Mouse (Mus musculus) hindbrain, embryonic 10.5 days (tissue): ENCODE data around the gene Axin1. TPM values are rescaled to one million over a fixed set of nuclear protein-coding genes. Genes with fewer than 3 reads are reported as not detected.
"Not testable (repeated sequence)": the region's sequence is repeated elsewhere in the genome, so short reads cannot be mapped to it uniquely, and the experiment has no call there.

Experiments
- DNase-seq: peaks from one replicate; pipeline ENCODE4 v3.0.0-alpha.2; 2017; ENCODE audit warnings: low spot score
- H3K27ac ChIP-seq: fragments of 300-500 bp; sonication (generic); 2 replicates; pipeline ENCODE4 v1.5.1; 2016; ENCODE audit warnings: mild to moderate bottlenecking, moderate library complexity
- H3K27me3 ChIP-seq: fragments of 300-500 bp; sonication (generic); 2 replicates; pipeline ENCODE4 v1.6.1; 2016; ENCODE audit warnings: mild to moderate bottlenecking; ENCODE audit not compliant: poor library complexity, insufficient read depth, severe bottlenecking
- H3K36me3 ChIP-seq: fragments of 300-500 bp; sonication (generic); 2 replicates; pipeline ENCODE4 v1.6.1; 2016; ENCODE audit warnings: mild to moderate bottlenecking, moderate library complexity
- H3K4me1 ChIP-seq: fragments of 300-500 bp; sonication (generic); replicated peaks from 2 replicates; pipeline ENCODE4 v1.6.1; 2016; ENCODE audit warnings: mild to moderate bottlenecking
- H3K4me3 ChIP-seq: fragments of 300-500 bp; sonication (generic); 2 replicates; pipeline ENCODE4 v1.5.1; 2016; ENCODE audit warnings: mild to moderate bottlenecking, moderate library complexity
- H3K9me3 ChIP-seq: fragments of 300-500 bp; sonication (generic); 2 replicates; pipeline ENCODE4 v1.6.1; 2016; ENCODE audit warnings: mild to moderate bottlenecking, moderate library complexity
- WGBS: fragments of 180-500 bp; shearing (Covaris S2); methylation state at CpG from one replicate; pipeline ENCODE4 v1.1.7; 2016; 5-methylcytosine and 5-hydroxymethylcytosine counted together
- polyA plus RNA-seq: library from polyadenylated mRNA; unstranded; fragments of >200 nt; fragmentation: Nextera tagmentation; extraction: Ambion mirVana; gene quantifications from 2 replicates; pipeline ENCODE4 v1.2.1, GENCODE M21; 2016

Axin1 gene
- polyA plus RNA-seq, result 9.1 and 9.4 TPM in 2 replicates

- Histone ChIP-seq H3K27ac (peak within 1 kb of the TSS; percentile 95), H3K9me3 (no peaks in the 10 kb centered on the region), H3K4me3 (peak within 1 kb of the TSS; percentile 96), H3K27me3 (no peaks in the 10 kb centered on the region; the same call in 1 of the 2 replicates), H3K36me3 (peaks cover 25% of the 10 kb centered on the region), H3K4me1 (peaks cover 30% of the 10 kb centered on the region)
- peak; percentile 98 for DNase-seq
- WGBS, result 1% methylated on average over 42 of the region's 42 CpGs
Observed at GRCm38 (mm10) chr17:26138239-26138836, at the start of gene Axin1. Gene Axin1 (plus strand): TSS chr17:26138688.

- peak within 1 kb of the TSS; percentile 77 for H3K27ac ChIP-seq
- DNase-seq, result peak; percentile 90
- H3K4me1 ChIP-seq, result peaks cover 21% of the 10 kb centered on the region
- peaks cover 32% of the 10 kb centered on the region for H3K36me3 ChIP-seq
- 0 out of 2 replicates have a peak, but pooled peaks cover 4% of the 10 kb centered on the region for H3K9me3 ChIP-seq
- 2% methylated on average over 32 of the region's 32 CpGs for WGBS
- H3K4me3 ChIP-seq, result peak within 1 kb of the TSS; percentile 60
- no peaks in the 10 kb centered on the region for H3K27me3 ChIP-seq
Observed at GRCm38 (mm10) chr17:26089905-26090632, 48.4 kb upstream of the Axin1 start, which contains the start of gene Decr2. Gene Decr2 (minus strand): TSS chr17:26090337.

GRCm38 (mm10) chr17:26094531-26095110 lies 43.9 kb upstream of the Axin1 start:
- Histone ChIP-seq H3K4me1 (peaks cover 25% of the 10 kb centered on the region), H3K36me3 (peaks cover 27% of the 10 kb centered on the region), H3K27me3 (no peaks in the 10 kb centered on the region), H3K27ac (peak overlapping the region; percentile 97), H3K4me3 (peak overlapping the region; percentile 82), H3K9me3 (0 out of 2 replicates have a peak, but pooled peaks cover 4% of the 10 kb centered on the region)
- 27% methylated on average over 9 of the region's 9 CpGs for WGBS
- DNase-seq, result no peak

GRCm38 (mm10) chr17:26095121-26095740 lies 43.3 kb upstream of the Axin1 start, which contains the start of gene Nme4:
Gene Nme4 (minus strand): TSS chr17:26095602.
- Histone ChIP-seq H3K9me3 (0 out of 2 replicates have a peak, but pooled peaks cover 4% of the 10 kb centered on the region), H3K27ac (peak within 1 kb of the TSS; percentile 97), H3K4me3 (peak within 1 kb of the TSS; percentile 82), H3K36me3 (peaks cover 27% of the 10 kb centered on the region), H3K4me1 (peaks cover 18% of the 10 kb centered on the region), H3K27me3 (no peaks in the 10 kb centered on the region)
- 5% methylated on average over 47 of the region's 47 CpGs for WGBS
- peak; percentile 80 for DNase-seq

GRCm38 (mm10) chr17:26098461-26098860 lies 40.0 kb upstream of the Axin1 start:
- WGBS, result 90% methylated on average over 7 of the region's 7 CpGs
- DNase-seq, result no peak
- H3K4me1 ChIP-seq, result peaks cover 22% of the 10 kb centered on the region

GRCm38 (mm10) chr17:26099316-26099715 lies 39.2 kb upstream of the Axin1 start:
- H3K36me3 ChIP-seq, H3K9me3 ChIP-seq, H3K27ac ChIP-seq, H3K27me3 ChIP-seq, H3K4me3 ChIP-seq, DNase-seq: not testable (repeated sequence)
- 63% methylated on average over 3 of the region's 3 CpGs for WGBS
- H3K4me1 ChIP-seq, result peaks cover 17% of the 10 kb centered on the region

More at GRCm38 (mm10) chr17:26098461-26098860, 40.0 kb upstream of the Axin1 start:
- H3K4me3 ChIP-seq, result no peak overlapping the region
- H3K27ac ChIP-seq, result no peak overlapping the region
- H3K36me3 ChIP-seq, result peaks cover 4% of the 10 kb centered on the region
- no peaks in the 10 kb centered on the region for H3K9me3 ChIP-seq
- H3K27me3 ChIP-seq, result no peaks in the 10 kb centered on the region

GRCm38 (mm10) chr17:26100166-26100565 lies 38.3 kb upstream of the Axin1 start:
- peaks cover 9% of the 10 kb centered on the region for H3K4me1 ChIP-seq
- H3K36me3 ChIP-seq, result no peaks in the 10 kb centered on the region
- no peak overlapping the region for H3K4me3 ChIP-seq
- H3K9me3 ChIP-seq, result no peaks in the 10 kb centered on the region
- no peaks in the 10 kb centered on the region for H3K27me3 ChIP-seq
- no peak overlapping the region for H3K27ac ChIP-seq
- DNase-seq, result no peak
- WGBS, result 46% methylated on average over 2 of the region's 2 CpGs

- no peak for DNase-seq
- H3K9me3 ChIP-seq, result no peaks in the 10 kb centered on the region
- H3K36me3 ChIP-seq, result no peaks in the 10 kb centered on the region
- WGBS, result 36% methylated on average over 4 of the region's 4 CpGs
- H3K4me1 ChIP-seq, result peaks cover 5% of the 10 kb centered on the region; the same call in 1 of the 2 replicates
- no peak overlapping the region for H3K4me3 ChIP-seq
- no peak overlapping the region for H3K27ac ChIP-seq
- no peaks in the 10 kb centered on the region for H3K27me3 ChIP-seq
Observed at GRCm38 (mm10) chr17:26101478-26101877, 37.0 kb upstream of the Axin1 start.

GRCm38 (mm10) chr17:26105619-26106018 lies 32.9 kb upstream of the Axin1 start:
- Histone ChIP-seq H3K27me3 (peaks cover 8% of the 10 kb centered on the region), H3K36me3 (no peaks in the 10 kb centered on the region), H3K4me1 (peaks cover 11% of the 10 kb centered on the region), H3K9me3 (no peaks in the 10 kb centered on the region), H3K4me3 (no peak overlapping the region), H3K27ac (no peak overlapping the region)
- WGBS, result 63% methylated on average over 4 of the region's 4 CpGs
- DNase-seq, result no peak

GRCm38 (mm10) chr17:26110156-26110555 lies 28.3 kb upstream of the Axin1 start:
- 20% methylated on average over 4 of the region's 4 CpGs for WGBS
- no peaks in the 10 kb centered on the region for H3K36me3 ChIP-seq
- H3K27ac ChIP-seq, result no peak overlapping the region
- H3K27me3 ChIP-seq, result peaks cover 52% of the 10 kb centered on the region
- no peak for DNase-seq
- H3K9me3 ChIP-seq, result no peaks in the 10 kb centered on the region
- H3K4me3 ChIP-seq, result no peak overlapping the region
- H3K4me1 ChIP-seq, result peaks cover 29% of the 10 kb centered on the region

- no peaks in the 10 kb centered on the region for H3K9me3 ChIP-seq
- no peaks in the 10 kb centered on the region for H3K36me3 ChIP-seq
- H3K4me1 ChIP-seq, result peaks cover 29% of the 10 kb centered on the region
- peak overlapping the region; percentile 16; the same call in 1 of the 2 replicates for H3K4me3 ChIP-seq
- WGBS, result 1% methylated on average over 4 of the region's 4 CpGs
- peak overlapping the region; percentile 17 for H3K27ac ChIP-seq
- peak; percentile 29 for DNase-seq
- H3K27me3 ChIP-seq, result peaks cover 60% of the 10 kb centered on the region
Observed at GRCm38 (mm10) chr17:26111024-26111423, 27.5 kb upstream of the Axin1 start.

- no peaks in the 10 kb centered on the region for H3K9me3 ChIP-seq
- peaks cover 29% of the 10 kb centered on the region for H3K4me1 ChIP-seq
- WGBS, result 17% methylated on average over 4 of the region's 4 CpGs
- no peaks in the 10 kb centered on the region for H3K36me3 ChIP-seq
- DNase-seq, result no peak
- H3K27ac ChIP-seq, result no peak overlapping the region
- H3K4me3 ChIP-seq, result no peak overlapping the region
- H3K27me3 ChIP-seq, result peaks cover 67% of the 10 kb centered on the region
Observed at GRCm38 (mm10) chr17:26111722-26112121, 26.8 kb upstream of the Axin1 start.
